Mouse (Mus musculus) E14TG2a.4 (cell line): ENCODE data around the gene Arhgap9.

ENCODE experiments used
- H3K27me3 ChIP-seq: 2 replicates; pipeline ENCODE4 v1.6.1; 2014; ENCODE audit warnings: low read length, control low read depth; ENCODE audit not compliant: insufficient read depth
- H3K36me3 ChIP-seq: 2 replicates; pipeline ENCODE4 v1.6.1; 2014; ENCODE audit warnings: low read length, control low read depth; ENCODE audit not compliant: insufficient read depth
- H3K4me1 ChIP-seq: replicated peaks from 2 replicates; pipeline ENCODE4 v1.6.1; 2014; ENCODE audit warnings: low read depth, low read length, control low read depth
- H3K4me3 ChIP-seq: replicated peaks from 2 replicates; pipeline ENCODE4 v1.5.1; 2014; ENCODE audit warnings: mild to moderate bottlenecking, low read length
- H3K9me3 ChIP-seq: 2 replicates; pipeline ENCODE4 v1.6.1; 2014; ENCODE audit warnings: low read length, control low read depth
- CTCF ChIP-seq: conservative IDR thresholded peaks from 2 replicates; pipeline ENCODE4 v1.5.1; 2014; ENCODE audit warnings: low read length
- NANOG ChIP-seq: IDR thresholded peaks from 2 replicates; pipeline ENCODE4 v1.6.1; 2014; ENCODE audit warnings: borderline replicate concordance, low read length, mixed read lengths
- POU5F1 ChIP-seq: IDR thresholded peaks from 2 replicates; pipeline ENCODE4 v1.6.1; 2014; ENCODE audit warnings: low read length, borderline replicate concordance

Gene Arhgap9

DNA sequence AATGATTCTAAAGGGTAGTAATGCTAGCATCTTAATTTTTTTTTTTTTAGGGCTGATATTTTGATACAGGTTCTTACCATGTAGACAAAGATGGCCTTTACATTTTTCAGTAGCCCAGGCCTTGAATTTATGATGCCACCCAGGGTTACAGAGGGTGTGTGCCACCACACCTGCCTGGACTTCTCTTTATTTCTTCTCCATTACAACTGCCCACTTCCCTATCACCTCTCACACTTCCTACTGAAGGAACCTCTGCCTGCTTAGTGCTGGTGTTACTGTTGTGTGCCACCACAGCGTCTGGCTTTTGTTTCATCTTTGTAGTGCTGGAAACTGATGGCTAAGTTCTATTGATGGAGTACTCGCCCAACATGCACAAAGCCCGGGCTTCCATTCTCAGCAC, 39.0 kb downstream of the Arhgap9 start:
- no peak for TF ChIP-seq POU5F1
- no peak for TF ChIP-seq NANOG
- TF ChIP-seq CTCF = no peak
- Histone ChIP-seq H3K4me1 (peaks cover 18% of the 10 kb centered on the region), H3K27me3 (peaks cover 7% of the 10 kb centered on the region; the same call in 1 of the 2 replicates), H3K36me3 (no peaks in the 10 kb centered on the region), H3K4me3 (no peak overlapping the region), H3K9me3 (no peaks in the 10 kb centered on the region)

DNA sequence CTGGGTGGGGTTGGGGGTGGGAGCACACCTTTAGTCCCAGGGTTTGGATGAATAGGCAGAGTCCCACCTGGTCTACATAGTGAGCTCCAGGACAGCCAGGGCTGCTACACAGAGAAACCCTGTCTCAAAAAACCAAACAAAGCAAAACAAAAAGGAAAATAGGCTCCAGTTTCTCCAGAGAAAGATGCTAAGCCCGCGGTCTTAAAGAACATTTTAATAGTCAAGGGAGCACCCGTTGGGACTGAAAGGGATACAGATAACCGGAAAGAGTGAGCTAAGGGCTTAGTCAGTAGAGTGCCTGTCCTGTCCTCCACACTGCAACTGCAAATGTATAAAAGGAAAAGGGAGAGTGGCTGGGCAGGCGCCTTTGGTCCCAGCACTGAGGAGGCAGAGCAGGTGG, 45.4 kb downstream of the Arhgap9 start:
- TF ChIP-seq NANOG (no peak), CTCF (no peak), POU5F1 (no peak)
- no peaks in the 10 kb centered on the region for H3K27me3 ChIP-seq

DNA sequence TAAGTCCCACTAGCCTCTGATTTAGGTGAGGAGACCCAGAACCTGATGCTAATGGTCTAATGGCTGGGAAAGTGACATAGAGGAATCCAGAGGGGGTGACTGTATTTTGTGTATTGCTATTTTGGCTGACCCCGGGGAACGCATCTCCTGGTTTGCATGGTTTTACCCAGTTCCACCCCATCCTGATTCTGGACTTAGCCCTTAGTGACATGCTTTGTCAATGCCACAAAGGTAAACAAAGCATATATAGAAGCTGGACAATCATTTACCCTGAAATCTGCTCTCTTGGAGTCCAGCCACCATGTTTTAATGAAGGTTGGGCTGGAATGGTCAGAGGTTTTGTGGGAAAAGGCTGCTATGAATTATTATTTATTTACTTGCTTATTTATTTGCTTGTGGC, 46.5 kb downstream of the Arhgap9 start:
- peak overlapping the region; percentile 43; the same call in 1 of the 2 replicates for H3K4me3 ChIP-seq
- H3K4me1 ChIP-seq = peaks cover 63% of the 10 kb centered on the region
- no peaks in the 10 kb centered on the region for H3K27me3 ChIP-seq
- TF ChIP-seq NANOG (no peak), POU5F1 (no peak), CTCF (no peak)
- H3K36me3 ChIP-seq = no peaks in the 10 kb centered on the region
- H3K9me3 ChIP-seq = peaks cover 6% of the 10 kb centered on the region; the same call in 1 of the 2 replicates

More for the DNA sequence above, 45.4 kb downstream of the Arhgap9 start:
- H3K4me3 ChIP-seq = peak overlapping the region; percentile 37; the same call in 1 of the 2 replicates
- peaks cover 6% of the 10 kb centered on the region; the same call in 1 of the 2 replicates for H3K9me3 ChIP-seq
- peaks cover 73% of the 10 kb centered on the region for H3K4me1 ChIP-seq
- no peaks in the 10 kb centered on the region for H3K36me3 ChIP-seq

DNA sequence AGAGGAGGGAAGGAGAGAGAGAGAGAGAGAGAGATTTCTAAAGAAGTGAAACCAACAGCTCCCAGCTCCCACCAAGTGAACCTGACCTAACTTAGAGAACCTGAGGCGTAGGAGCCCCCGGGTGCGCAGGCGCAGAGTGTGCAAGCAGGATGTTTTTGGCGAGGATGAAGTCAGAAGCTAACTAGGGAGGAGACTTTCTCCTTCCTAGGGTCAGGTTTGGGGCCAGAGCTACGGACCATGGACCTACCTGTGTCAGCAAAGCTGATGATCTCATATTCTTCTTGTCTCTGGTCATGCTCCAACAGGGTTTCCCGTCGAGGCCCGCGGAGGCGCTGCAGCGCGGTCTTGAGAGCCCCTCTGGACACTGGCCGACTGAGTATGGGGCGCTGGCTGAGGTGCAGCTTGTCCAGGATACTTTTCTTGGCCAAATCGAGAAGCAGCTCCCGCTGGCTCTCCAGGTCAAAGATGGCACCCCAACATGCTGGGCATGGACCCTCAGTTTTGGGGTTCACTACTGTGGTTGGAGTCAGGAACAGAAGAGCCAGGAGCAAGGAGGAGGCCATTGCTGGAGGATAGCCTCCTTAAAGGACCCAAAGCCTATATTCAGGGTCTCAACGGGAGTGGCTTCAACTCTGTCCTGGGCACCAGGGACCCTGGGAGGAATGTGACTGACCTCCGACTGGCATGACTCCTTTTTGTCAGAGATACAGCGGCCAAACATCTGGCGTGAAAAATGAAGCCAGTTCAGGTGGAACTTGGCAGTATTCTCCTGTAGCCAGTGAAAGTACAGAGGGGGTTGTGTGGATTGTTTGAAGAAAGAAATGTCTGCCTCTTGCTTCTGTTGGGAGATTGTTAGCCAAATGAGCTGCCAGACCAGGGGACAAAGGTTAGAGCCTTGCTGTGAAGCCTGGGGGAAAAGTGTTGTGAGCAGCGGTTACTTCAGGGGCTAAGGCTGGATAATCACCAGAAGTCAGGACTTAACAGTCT, 48.4 kb downstream of the Arhgap9 start, which contains the start of gene Inhbc:
Inhbc (minus strand) TSS at position 598 of the 987 bp plus-strand sequence.
- H3K4me3 ChIP-seq = peak within 1 kb of the TSS; percentile 53
- H3K36me3 ChIP-seq = no peaks in the 10 kb centered on the region
- TF ChIP-seq CTCF (no peak), POU5F1 (no peak), NANOG (no peak)
- peaks cover 6% of the 10 kb centered on the region; the same call in 1 of the 2 replicates for H3K9me3 ChIP-seq
- H3K27me3 ChIP-seq = no peaks in the 10 kb centered on the region
- peaks cover 61% of the 10 kb centered on the region for H3K4me1 ChIP-seq

DNA sequence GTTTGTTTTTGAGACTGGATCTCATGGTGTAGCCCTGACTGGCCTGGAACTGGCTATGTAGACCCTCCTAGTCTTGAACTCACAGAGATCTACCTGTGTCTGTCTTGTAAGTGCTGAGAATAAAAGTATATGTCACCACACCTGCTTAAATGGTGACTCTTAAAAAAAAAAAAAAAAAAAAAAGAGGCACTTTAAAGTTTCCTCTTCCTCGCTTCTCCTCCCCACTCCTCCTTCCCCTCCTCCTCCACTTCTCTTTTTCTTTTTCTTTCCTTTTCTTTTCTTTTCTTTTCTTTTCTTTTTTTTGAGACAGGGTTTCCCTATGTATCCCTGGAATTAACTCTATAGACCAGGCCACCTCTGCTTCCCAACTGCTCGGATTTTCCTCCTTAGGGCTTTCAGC, 49.3 kb downstream of the Arhgap9 start:
- Histone ChIP-seq H3K36me3 (no peaks in the 10 kb centered on the region), H3K4me1 (peaks cover 52% of the 10 kb centered on the region), H3K9me3 (peaks cover 6% of the 10 kb centered on the region), H3K27me3 (no peaks in the 10 kb centered on the region), H3K4me3 (no peak overlapping the region)
- TF ChIP-seq CTCF = no peak
- TF ChIP-seq POU5F1 = no peak
- TF ChIP-seq NANOG = no peak

DNA sequence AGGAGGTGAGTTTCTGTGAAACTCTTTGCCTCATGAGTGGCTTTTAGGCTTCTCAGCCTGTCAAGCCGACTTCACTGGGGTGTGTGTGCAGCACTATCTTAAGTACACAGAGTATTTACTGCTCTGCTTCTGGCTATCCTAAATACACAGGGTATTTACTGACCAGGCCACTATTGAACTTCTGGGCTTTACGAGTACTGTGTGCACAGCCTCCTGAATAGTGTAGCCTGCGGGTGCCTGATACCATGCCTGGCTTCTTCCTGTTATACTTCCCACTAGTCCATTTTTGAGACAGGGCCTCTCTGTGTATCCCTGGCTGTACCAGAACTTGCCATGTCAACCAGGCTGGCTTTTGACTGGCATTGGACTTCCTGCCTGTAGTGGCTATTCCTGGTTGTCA, 55.9 kb downstream of the Arhgap9 start:
- Histone ChIP-seq H3K36me3 (no peaks in the 10 kb centered on the region), H3K4me1 (peaks cover 44% of the 10 kb centered on the region), H3K27me3 (no peaks in the 10 kb centered on the region), H3K9me3 (no peaks in the 10 kb centered on the region; the same call in 1 of the 2 replicates), H3K4me3 (no peak overlapping the region)
- TF ChIP-seq CTCF = no peak
- no peak for TF ChIP-seq POU5F1
- TF ChIP-seq NANOG = no peak
